Mouse (Mus musculus): ENCODE measurements around the gene Pet117.

The Pet117 gene

GRCm38 (mm10) chr2:144368400-144369019 is at the start of gene Pet117, which contains the start of gene Kat14:
Pet117 (plus strand) TSS chr2:144368996.
Kat14 (plus strand) TSS chr2:144368983.
- peak; percentile 96 for DNase-seq (ENCODE audit: low read depth, low spot score)

- no peak for DNase-seq (ENCODE audit: low read depth, low spot score)
These were observed 44.6 kb upstream of the Pet117 start for GRCm38 (mm10) chr2:144324218-144324617.

- DNase-seq (ENCODE audit: low read depth, low spot score), result peak; percentile 63
These were observed 39.3 kb upstream of the Pet117 start for GRCm38 (mm10) chr2:144329451-144329850.

GRCm38 (mm10) chr2:144329937-144330336 is 38.9 kb upstream of the Pet117 start:
- DNase-seq (ENCODE audit: low read depth, low spot score), result peak; percentile 46

- DNase-seq (ENCODE audit: low read depth, low spot score), result peak; percentile 32
These were observed 38.3 kb upstream of the Pet117 start for GRCm38 (mm10) chr2:144330352-144330959.

- no peak for DNase-seq (ENCODE audit: low read depth, low spot score)
These were observed 37.8 kb upstream of the Pet117 start for GRCm38 (mm10) chr2:144330960-144331371.

- peak; percentile 57 for DNase-seq (ENCODE audit: low read depth, low spot score)
These were observed 37.1 kb upstream of the Pet117 start, which contains the start of gene Ovol2 for GRCm38 (mm10) chr2:144331401-144332302. Ovol2 (minus strand) TSS chr2:144332146.

GRCm38 (mm10) chr2:144332486-144332885 is 36.3 kb upstream of the Pet117 start:
- DNase-seq (ENCODE audit: low read depth, low spot score), result no peak

- peak; percentile 48 for DNase-seq (ENCODE audit: low read depth, low spot score)
These were observed 35.5 kb upstream of the Pet117 start for GRCm38 (mm10) chr2:144333138-144333842.

GRCm38 (mm10) chr2:144337230-144337629 is 31.6 kb upstream of the Pet117 start:
- DNase-seq (ENCODE audit: low read depth, low spot score), result no peak

- DNase-seq (ENCODE audit: low read depth, low spot score), result no peak
These were observed 31.1 kb upstream of the Pet117 start for GRCm38 (mm10) chr2:144337701-144338100.

GRCm38 (mm10) chr2:144338149-144338548 is 30.6 kb upstream of the Pet117 start:
- DNase-seq (ENCODE audit: low read depth, low spot score), result peak; percentile 45

GRCm38 (mm10) chr2:144343158-144343557 is 25.6 kb upstream of the Pet117 start:
- DNase-seq (ENCODE audit: low read depth, low spot score), result no peak

GRCm38 (mm10) chr2:144348525-144348924 is 20.3 kb upstream of the Pet117 start:
- peak; percentile 69 for DNase-seq (ENCODE audit: low read depth, low spot score)

GRCm38 (mm10) chr2:144352843-144353242 is 16.0 kb upstream of the Pet117 start:
- DNase-seq (ENCODE audit: low read depth, low spot score), result no peak

GRCm38 (mm10) chr2:144369020-144369421 is 225 bp downstream of the Pet117 start:
- peak; percentile 75 for DNase-seq (ENCODE audit: low read depth, low spot score)

- DNase-seq (ENCODE audit: low read depth, low spot score), result peak; percentile 32
These were observed 715 bp downstream of the Pet117 start for GRCm38 (mm10) chr2:144369511-144369910.

GRCm38 (mm10) chr2:144371566-144371965 is 2.8 kb downstream of the Pet117 start:
- DNase-seq (ENCODE audit: low read depth, low spot score), result no peak

- DNase-seq (ENCODE audit: low read depth, low spot score), result no peak
These were observed 4.3 kb downstream of the Pet117 start for GRCm38 (mm10) chr2:144373063-144373462.

GRCm38 (mm10) chr2:144375063-144375703 is 6.4 kb downstream of the Pet117 start:
- no peak for DNase-seq (ENCODE audit: low read depth, low spot score)

GRCm38 (mm10) chr2:144381293-144381692 is 12.5 kb downstream of the Pet117 start:
- DNase-seq (ENCODE audit: low read depth, low spot score), result no peak
